Mouse (Mus musculus) thymus, adult 2 months (tissue): ENCODE results near the gene Abhd8.

ENCODE experiments used
- CTCF ChIP-seq: fragments of 200-500 bp; IDR thresholded peaks from 2 replicates; pipeline ENCODE4 v1.5.1; 2012; ENCODE audit warnings: mild to moderate bottlenecking, control low read depth, low read length, moderate library complexity, borderline replicate concordance; ENCODE audit not compliant: control insufficient read depth, poor library complexity, insufficient read depth; ENCODE audit errors: extremely low read depth
- POLR2A ChIP-seq: fragments of 200-500 bp; IDR thresholded peaks from 2 replicates; pipeline ENCODE4 v1.6.1; 2012; ENCODE audit warnings: mild to moderate bottlenecking, low read length, control low read depth, moderate library complexity; ENCODE audit not compliant: control insufficient read depth, poor library complexity, insufficient read depth; ENCODE audit errors: extremely low read depth

DNA sequence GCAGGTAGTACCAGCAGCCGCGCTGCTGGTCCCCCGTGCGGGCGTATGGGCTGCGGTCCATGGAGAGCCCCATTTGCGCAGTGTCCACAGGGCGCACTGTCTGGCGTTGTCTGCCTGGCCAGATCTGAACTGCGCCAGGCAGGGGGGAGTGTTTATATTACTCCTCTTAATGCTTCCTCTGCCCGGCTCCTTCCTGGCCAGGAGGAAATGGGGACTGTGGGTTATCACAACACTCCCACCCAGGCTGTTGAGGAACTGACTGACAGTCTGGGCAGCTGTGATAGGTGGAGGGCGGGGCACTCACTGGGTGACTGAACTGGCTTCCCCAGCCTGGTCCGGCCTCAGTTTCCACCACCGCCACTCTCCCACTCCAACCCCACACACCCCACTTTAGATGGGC is 48.2 kb upstream of the Abhd8 start, which contains the start of gene Plvap:
- TF ChIP-seq CTCF: no peak
- TF ChIP-seq POLR2A: no peak
